Mouse (Mus musculus): ENCODE data around the gene Bahd1. TPM values are rescaled to one million over a fixed set of nuclear protein-coding genes. Genes with fewer than 3 reads are reported as not detected.
A peak's percentile ranks its signal among the peaks of the same experiment; 100 is the strongest.

Bahd1 gene
- polyA plus RNA-seq, 1 experiment from 2014 or later, result 5.1 TPM

- Histone ChIP-seq H3K9ac (no peak overlapping the region), H3K4me3 (replicated peaks) (no peak overlapping the region), H3K27ac (no peak overlapping the region), H3K36me3 (no peaks in the 10 kb centered on the region), H3K27me3 (replicated peaks) (no peaks in the 10 kb centered on the region), H3K4me2 (replicated peaks) (no peak overlapping the region), H3K9me3 (no peaks in the 10 kb centered on the region), H3K4me1 (replicated peaks) (no peaks in the 10 kb centered on the region)
- no peak for ATAC-seq
- 43% methylated on average over 2 of the region's 2 CpGs for WGBS
Measured at GRCm38 (mm10) chr2:118961546-118961945, 61.4 kb downstream of the Bahd1 start.

GRCm38 (mm10) chr2:118963007-118963675 is 63.0 kb downstream of the Bahd1 start:
- Histone ChIP-seq H3K4me1 (replicated peaks) (no peaks in the 10 kb centered on the region), H3K4me2 (replicated peaks) (no peak overlapping the region), H3K36me3 (no peaks in the 10 kb centered on the region), H3K4me3 (replicated peaks) (no peak overlapping the region), H3K9me3 (no peaks in the 10 kb centered on the region), H3K9ac (no peak overlapping the region), H3K27me3 (replicated peaks) (no peaks in the 10 kb centered on the region), H3K27ac (no peak overlapping the region)
- ATAC-seq, result no peak
- WGBS, result 53% methylated on average over 9 of the region's 9 CpGs

GRCm38 (mm10) chr2:118963676-118964012 is 63.5 kb downstream of the Bahd1 start:
- Histone ChIP-seq H3K36me3 (no peaks in the 10 kb centered on the region), H3K4me3 (replicated peaks) (no peak overlapping the region), H3K4me2 (replicated peaks) (no peak overlapping the region), H3K4me1 (replicated peaks) (no peaks in the 10 kb centered on the region), H3K9ac (no peak overlapping the region), H3K9me3 (no peaks in the 10 kb centered on the region), H3K27me3 (replicated peaks) (no peaks in the 10 kb centered on the region), H3K27ac (no peak overlapping the region)
- no peak; the same call in 1 of the 2 replicates for ATAC-seq
- WGBS, result 68% methylated on average over 7 of the region's 7 CpGs

GRCm38 (mm10) chr2:118969585-118970147 is 69.5 kb downstream of the Bahd1 start:
- H3K27ac ChIP-seq, result no peak overlapping the region
- no peak overlapping the region for H3K4me3 ChIP-seq (replicated peaks)
- no peaks in the 10 kb centered on the region for H3K36me3 ChIP-seq
- 78% methylated on average over 11 of the region's 11 CpGs for WGBS
- H3K4me1 ChIP-seq (replicated peaks), result no peaks in the 10 kb centered on the region
- peaks cover 6% of the 10 kb centered on the region; the same call in 1 of the 2 replicates for H3K27me3 ChIP-seq (replicated peaks)
- H3K9me3 ChIP-seq, result no peaks in the 10 kb centered on the region
- H3K4me2 ChIP-seq (replicated peaks), result no peak overlapping the region
- ATAC-seq, result no peak
- no peak overlapping the region for H3K9ac ChIP-seq

- H3K9me3 ChIP-seq, result no peaks in the 10 kb centered on the region
- 0 out of 2 replicates have a peak, but pooled peaks cover 9% of the 10 kb centered on the region for H3K4me1 ChIP-seq (replicated peaks)
- H3K27me3 ChIP-seq (replicated peaks), result peaks cover 18% of the 10 kb centered on the region; the same call in 1 of the 2 replicates
- no peak overlapping the region for H3K4me2 ChIP-seq (replicated peaks)
- 76% methylated on average over 5 of the region's 5 CpGs for WGBS
- no peak overlapping the region for H3K4me3 ChIP-seq (replicated peaks)
- no peak for ATAC-seq
- no peaks in the 10 kb centered on the region for H3K36me3 ChIP-seq
- H3K27ac ChIP-seq, result no peak overlapping the region
- H3K9ac ChIP-seq, result no peak overlapping the region
Measured at GRCm38 (mm10) chr2:118972048-118972447, 71.9 kb downstream of the Bahd1 start.

GRCm38 (mm10) chr2:118972687-118973376 is 72.7 kb downstream of the Bahd1 start:
- Histone ChIP-seq H3K4me3 (replicated peaks) (peak overlapping the region; percentile 39), H3K9me3 (no peaks in the 10 kb centered on the region), H3K27me3 (replicated peaks) (peaks cover 24% of the 10 kb centered on the region; the same call in 1 of the 2 replicates), H3K4me1 (replicated peaks) (0 out of 2 replicates have a peak, but pooled peaks cover 9% of the 10 kb centered on the region), H3K4me2 (replicated peaks) (peak overlapping the region; percentile 92), H3K36me3 (no peaks in the 10 kb centered on the region), H3K9ac (peak overlapping the region; percentile 51), H3K27ac (no peak overlapping the region)
- ATAC-seq, result peak; percentile 84
- 2% methylated on average over 33 of the region's 33 CpGs for WGBS

Other genes with a start within 250 kb of the Bahd1 start
- gene Pak6, start 237.1 kb upstream of the Bahd1 start, polyA plus RNA-seq (2015; fragmentation: Nextera tagmentation; extraction: Ambion mirVana), result 1.8 and 1.9 TPM in 2 replicates
- 0.30 TPM in 2 replicates for gene Ankrd63, start 196.4 kb upstream of the Bahd1 start, polyA plus RNA-seq (2015; fragmentation: Nextera tagmentation; extraction: Ambion mirVana)
- 1.2 and 1.6 TPM in 2 replicates for gene Plcb2, start 171.9 kb upstream of the Bahd1 start, polyA plus RNA-seq (2015; fragmentation: Nextera tagmentation; extraction: Ambion mirVana)
- 21.0 and 23.4 TPM in 2 replicates for gene Inafm2, start 154.6 kb upstream of the Bahd1 start, polyA plus RNA-seq (2015; fragmentation: Nextera tagmentation; extraction: Ambion mirVana)
- 1.1 TPM in 2 replicates for gene Ccdc9b, start 137.7 kb upstream of the Bahd1 start, polyA plus RNA-seq (2015; fragmentation: Nextera tagmentation; extraction: Ambion mirVana)
- 41.2 and 48.8 TPM in 2 replicates for gene Phgr1, start 127.6 kb upstream of the Bahd1 start, polyA plus RNA-seq (2015; fragmentation: Nextera tagmentation; extraction: Ambion mirVana)
- gene Disp2, start 120.7 kb upstream of the Bahd1 start, polyA plus RNA-seq (2015; fragmentation: Nextera tagmentation; extraction: Ambion mirVana), result 2.7 TPM in 2 replicates
- 89.5 and 98.5 TPM in 2 replicates for gene Knstrn, start 86.4 kb upstream of the Bahd1 start, polyA plus RNA-seq (2015; fragmentation: Nextera tagmentation; extraction: Ambion mirVana)
- gene Ivd, start 38.4 kb upstream of the Bahd1 start, polyA plus RNA-seq (2015; fragmentation: Nextera tagmentation; extraction: Ambion mirVana), result 43.7 and 46.2 TPM in 2 replicates
- 21.0 and 21.3 TPM in 2 replicates for gene Chst14, start 26.1 kb downstream of the Bahd1 start, polyA plus RNA-seq (2015; fragmentation: Nextera tagmentation; extraction: Ambion mirVana)
- gene Ccdc32, start 129.0 kb downstream of the Bahd1 start, polyA plus RNA-seq (2015; fragmentation: Nextera tagmentation; extraction: Ambion mirVana), result 30.4 and 30.6 TPM in 2 replicates
- gene Rpusd2, start 134.4 kb downstream of the Bahd1 start, polyA plus RNA-seq (2015; fragmentation: Nextera tagmentation; extraction: Ambion mirVana), result 4.8 and 4.9 TPM in 2 replicates
- 41.9 and 53.7 TPM in 2 replicates for gene Knl1, start 146.7 kb downstream of the Bahd1 start, polyA plus RNA-seq (2015; fragmentation: Nextera tagmentation; extraction: Ambion mirVana)
- gene Rad51, start 212.4 kb downstream of the Bahd1 start, polyA plus RNA-seq (2015; fragmentation: Nextera tagmentation; extraction: Ambion mirVana), result 41.1 and 43.2 TPM in 2 replicates

Measured in intestine, embryonic 15.5 days (tissue).